Mouse (Mus musculus): ENCODE measurements around the gene Tmem202. TPM values are rescaled to one million over a fixed set of nuclear protein-coding genes. Genes with fewer than 3 reads are reported as not detected.

Gene Tmem202
- total RNA-seq (2014; rRNA removed) (0.38 and 1.8 TPM in 2 replicates), polyA plus RNA-seq (2015; fragmentation: Nextera tagmentation; extraction: Ambion mirVana) (1.2 TPM in 2 replicates)

- 0 out of 2 replicates have a peak within 1 kb of the TSS, but pooled peaks have one; percentile 54 for H3K27ac ChIP-seq (ENCODE audit: low read depth, low read length)
- DNase-seq = peak; percentile 91
Observed at GRCm38 (mm10) chr9:59539441-59540137, at the start of gene Tmem202, which contains the start of gene Hexa. Tmem202 (minus strand) TSS chr9:59539847. Hexa (plus strand) TSS chr9:59539540.

DNA sequence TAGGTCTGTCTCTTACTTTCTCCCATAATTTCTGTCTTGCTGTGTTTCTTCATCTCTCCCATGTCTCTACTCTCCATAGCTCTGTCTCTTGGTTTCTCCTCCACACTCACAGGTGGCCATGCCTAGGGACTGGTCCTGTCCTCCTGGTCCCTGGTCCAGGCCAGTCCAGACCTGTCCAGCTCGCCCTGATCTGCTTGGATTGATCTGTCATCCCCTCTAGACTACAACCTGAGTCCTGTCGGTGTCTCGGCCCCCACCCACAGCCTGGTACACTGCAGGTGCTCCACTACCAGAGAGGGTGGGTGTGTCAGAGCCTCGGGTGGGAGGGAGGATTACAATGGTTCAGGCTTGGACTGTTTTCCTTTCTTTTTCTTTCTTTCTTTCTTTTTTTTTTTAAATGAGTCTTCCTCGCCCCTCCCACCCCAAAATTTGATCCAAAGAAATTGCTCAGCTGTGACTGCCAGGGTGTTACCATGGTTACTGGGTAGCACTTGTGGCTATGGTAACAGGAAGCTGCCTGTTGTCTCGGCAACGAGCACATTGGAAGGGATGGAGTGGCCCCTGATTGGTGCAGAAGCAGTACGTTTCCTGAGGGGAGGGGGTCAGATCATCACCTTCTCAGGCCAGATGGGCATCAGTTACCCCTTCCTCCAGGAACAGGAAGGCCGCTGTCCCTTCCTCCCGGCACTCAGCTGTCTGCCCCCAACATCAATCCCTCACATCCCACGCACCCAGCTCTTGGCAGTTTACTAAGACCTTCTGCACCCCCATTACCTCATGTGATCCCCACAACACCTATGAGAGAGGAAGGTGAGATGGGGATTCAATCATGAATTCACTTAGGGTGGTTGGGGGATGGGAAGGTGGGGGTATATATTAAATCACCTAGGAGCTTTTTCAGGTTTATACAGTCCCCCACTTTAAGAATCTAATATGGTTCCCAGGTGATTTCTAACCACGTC, 49.3 kb upstream of the Tmem202 start:
- Histone ChIP-seq H3K4me1 (ENCODE audit: insufficient read depth) (peaks cover 37% of the 10 kb centered on the region), H3K4me3 (ENCODE audit: low read depth, low read length) (peak overlapping the region; percentile 28), H3K4me2 (ENCODE audit: low read depth) (peak overlapping the region; percentile 68), H3K27ac (ENCODE audit: low read depth, low read length) (peak overlapping the region; percentile 95), H3K9me3 (ENCODE audit: low read length) (no peaks in the 10 kb centered on the region), H3K36me3 (ENCODE audit: insufficient read depth) (no peaks in the 10 kb centered on the region), H3K27me3 (ENCODE audit: insufficient read depth, low read length) (no peaks in the 10 kb centered on the region), H3K9ac (peak overlapping the region; percentile 49)
- peak; percentile 93 for DNase-seq
- peak; percentile 95 for ATAC-seq
- WGBS = 12% methylated on average over 12 of the region's 12 CpGs
- TF ChIP-seq CTCF (IDR thresholded peaks at IDR 0.05; ENCODE audit: low read depth) = no peak

More at GRCm38 (mm10) chr9:59539441-59540137, at the start of gene Tmem202, which contains the start of gene Hexa:
- 9% methylated on average over 55 of the region's 55 CpGs for WGBS
- peak within 1 kb of the TSS; percentile 67 for H3K9ac ChIP-seq
- peak within 1 kb of the TSS; percentile 95 for H3K4me2 ChIP-seq (ENCODE audit: low read depth)
- H3K9me3 ChIP-seq (ENCODE audit: low read length) = no peaks in the 10 kb centered on the region
- ATAC-seq = peak; percentile 97
- no peaks in the 10 kb centered on the region for H3K36me3 ChIP-seq (ENCODE audit: insufficient read depth)
- H3K4me1 ChIP-seq (ENCODE audit: insufficient read depth) = peaks cover 22% of the 10 kb centered on the region
- TF ChIP-seq CTCF (IDR thresholded peaks at IDR 0.05; ENCODE audit: low read depth) = no peak
- no peaks in the 10 kb centered on the region for H3K27me3 ChIP-seq (ENCODE audit: insufficient read depth, low read length)
- peak within 1 kb of the TSS; percentile 60 for H3K4me3 ChIP-seq (ENCODE audit: low read depth, low read length)

DNA sequence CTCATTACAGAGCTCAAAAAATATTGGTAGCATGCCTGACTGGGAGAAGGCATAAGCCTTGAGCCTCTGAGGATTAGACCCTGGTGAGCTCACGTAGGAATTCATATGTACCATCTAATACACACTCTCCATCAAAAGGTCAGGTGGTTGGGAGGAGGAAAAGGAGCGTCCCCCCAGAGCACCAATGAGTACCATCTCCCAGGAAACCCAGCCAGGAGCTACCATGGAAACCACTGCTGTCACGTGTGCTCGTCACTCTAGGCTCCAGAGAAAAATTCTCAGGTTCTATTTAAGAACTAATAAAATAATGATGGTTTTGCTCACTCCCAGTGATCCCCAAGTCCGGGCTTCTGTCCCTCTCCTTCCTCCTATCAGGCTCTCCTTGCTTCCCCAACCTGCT, 48.6 kb upstream of the Tmem202 start:
- H3K4me1 ChIP-seq (ENCODE audit: insufficient read depth) = peaks cover 37% of the 10 kb centered on the region
- ATAC-seq = peak; percentile 73
- H3K36me3 ChIP-seq (ENCODE audit: insufficient read depth) = no peaks in the 10 kb centered on the region
- no peaks in the 10 kb centered on the region for H3K27me3 ChIP-seq (ENCODE audit: insufficient read depth, low read length)
- peak overlapping the region; percentile 68 for H3K4me2 ChIP-seq (ENCODE audit: low read depth)
- H3K9me3 ChIP-seq (ENCODE audit: low read length) = no peaks in the 10 kb centered on the region
- WGBS = 17% methylated on average over 5 of the region's 5 CpGs
- TF ChIP-seq CTCF (IDR thresholded peaks at IDR 0.05; ENCODE audit: low read depth) = no peak
- peak; percentile 81 for DNase-seq
- 0 out of 2 replicates have a peak overlapping the region, but pooled peaks have one; percentile 49 for H3K9ac ChIP-seq
- peak overlapping the region; percentile 95 for H3K27ac ChIP-seq (ENCODE audit: low read depth, low read length)
- H3K4me3 ChIP-seq (ENCODE audit: low read depth, low read length) = peak overlapping the region; percentile 28

DNA sequence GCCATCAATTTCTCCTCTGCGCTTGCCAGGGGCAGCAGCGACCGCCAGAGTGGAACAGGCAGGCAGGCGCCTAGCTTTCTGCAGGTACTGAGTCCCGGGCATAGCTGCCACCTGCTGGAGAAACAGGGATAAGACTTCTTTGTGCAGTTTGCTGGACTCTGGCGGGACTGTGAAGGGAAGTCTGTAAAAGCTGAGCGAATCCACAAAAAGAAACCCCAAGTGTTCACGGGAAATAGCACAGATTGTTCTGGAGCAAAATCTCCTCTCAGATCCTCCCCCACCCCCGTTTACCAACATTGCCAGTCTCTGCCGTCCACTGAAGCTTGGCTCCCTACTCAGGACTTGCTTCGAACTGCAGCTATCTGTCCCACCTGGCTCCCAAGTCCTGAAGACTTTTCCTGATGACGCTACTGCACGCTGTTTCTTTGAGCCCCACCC, 45.2 kb upstream of the Tmem202 start:
- ATAC-seq (peak; percentile 50), DNase-seq (peak; percentile 88)
- H3K4me2 ChIP-seq (ENCODE audit: low read depth) = peak overlapping the region; percentile 26
- no peak overlapping the region for H3K4me3 ChIP-seq (ENCODE audit: low read depth, low read length)
- 3% methylated on average over 13 of the region's 13 CpGs for WGBS
- H3K36me3 ChIP-seq (ENCODE audit: insufficient read depth) = no peaks in the 10 kb centered on the region
- no peaks in the 10 kb centered on the region for H3K9me3 ChIP-seq (ENCODE audit: low read length)
- H3K27ac ChIP-seq (ENCODE audit: low read depth, low read length) = no peak overlapping the region
- peaks cover 33% of the 10 kb centered on the region for H3K4me1 ChIP-seq (ENCODE audit: insufficient read depth)
- H3K9ac ChIP-seq = no peak overlapping the region
- TF ChIP-seq CTCF (IDR thresholded peaks at IDR 0.05; ENCODE audit: low read depth) = peak; percentile 88
- H3K27me3 ChIP-seq (ENCODE audit: insufficient read depth, low read length) = no peaks in the 10 kb centered on the region

GRCm38 (mm10) chr9:59578505-59578867, 38.8 kb upstream of the Tmem202 start:
- ATAC-seq = no peak; the same call in 1 of the 2 replicates
- under 1% methylated on average over 20 of the region's 20 CpGs for WGBS

GRCm38 (mm10) chr9:59577844-59578504, 38.3 kb upstream of the Tmem202 start, which contains the start of gene Celf6:
Celf6 (plus strand) TSS chr9:59577917.
- H3K4me3 ChIP-seq (ENCODE audit: low read depth, low read length) = peak within 1 kb of the TSS; percentile 69
- H3K9me3 ChIP-seq (ENCODE audit: low read length) = no peaks in the 10 kb centered on the region
- no peak for TF ChIP-seq CTCF (IDR thresholded peaks at IDR 0.05; ENCODE audit: low read depth)
- H3K27ac ChIP-seq (ENCODE audit: low read depth, low read length) = peak within 1 kb of the TSS; percentile 66; the same call in 1 of the 2 replicates
- ATAC-seq (peak; percentile 97), DNase-seq (peak; percentile 96)
- peak within 1 kb of the TSS; percentile 71 for H3K9ac ChIP-seq
- H3K4me1 ChIP-seq (ENCODE audit: insufficient read depth) = no peaks in the 10 kb centered on the region
- H3K4me2 ChIP-seq (ENCODE audit: low read depth) = peak within 1 kb of the TSS; percentile 70
- H3K36me3 ChIP-seq (ENCODE audit: insufficient read depth) = no peaks in the 10 kb centered on the region
- 3% methylated on average over 54 of the region's 61 CpGs for WGBS
- H3K27me3 ChIP-seq (ENCODE audit: insufficient read depth, low read length) = peaks cover 5% of the 10 kb centered on the region

More at GRCm38 (mm10) chr9:59578505-59578867, 38.8 kb upstream of the Tmem202 start:
- DNase-seq = no peak
- H3K9ac ChIP-seq = peak overlapping the region; percentile 71
- H3K27me3 ChIP-seq (ENCODE audit: insufficient read depth, low read length) = peaks cover 5% of the 10 kb centered on the region
- peak overlapping the region; percentile 69 for H3K4me3 ChIP-seq (ENCODE audit: low read depth, low read length)
- H3K9me3 ChIP-seq (ENCODE audit: low read length) = no peaks in the 10 kb centered on the region
- no peaks in the 10 kb centered on the region for H3K36me3 ChIP-seq (ENCODE audit: insufficient read depth)
- TF ChIP-seq CTCF (IDR thresholded peaks at IDR 0.05; ENCODE audit: low read depth) = no peak
- no peaks in the 10 kb centered on the region for H3K4me1 ChIP-seq (ENCODE audit: insufficient read depth)
- peak overlapping the region; percentile 70 for H3K4me2 ChIP-seq (ENCODE audit: low read depth)
- peak overlapping the region; percentile 66; the same call in 1 of the 2 replicates for H3K27ac ChIP-seq (ENCODE audit: low read depth, low read length)

All from forebrain, postnatal 0 days (tissue).